Comparison of ENCODE assay signal across 8 mouse cellular contexts in the genomic region with DNA sequence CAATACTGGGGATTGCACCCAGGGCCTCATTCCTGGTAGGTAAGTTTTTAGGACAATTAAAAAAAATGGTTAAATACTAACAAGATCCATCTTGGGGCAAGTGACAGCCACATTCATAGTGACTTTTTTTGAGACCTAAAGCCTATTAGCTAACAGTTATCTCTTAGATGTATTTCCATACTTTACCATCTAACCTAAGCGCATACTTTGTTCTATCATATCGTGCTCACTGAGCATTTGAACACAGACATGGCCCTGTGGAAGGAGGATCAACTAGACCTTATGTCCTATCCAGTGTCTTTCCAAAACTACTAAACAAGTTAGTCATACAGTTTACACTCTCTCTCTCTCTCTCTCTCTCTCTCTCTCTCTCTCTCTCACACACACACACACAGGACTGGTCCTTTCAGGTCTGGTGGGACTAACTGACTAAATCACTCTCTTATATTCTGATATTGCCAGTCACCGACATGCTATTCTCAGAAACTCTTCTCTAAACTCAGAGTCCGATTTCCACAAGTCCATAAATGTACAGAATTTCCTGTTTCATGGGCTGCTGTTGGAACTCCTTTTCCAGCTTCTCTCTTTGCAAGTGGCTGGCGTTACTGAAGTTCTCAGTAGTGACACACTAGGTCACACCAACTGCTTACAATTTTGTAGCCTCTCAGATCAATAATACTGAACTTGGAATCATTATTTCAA. TPM values are rescaled to one million over a fixed set of nuclear protein-coding genes. Genes with fewer than 3 reads are reported as not detected.
DNase-seq lines count a peak whose midpoint lies in the region; ATAC-seq lines count a peak whose summit lies in the region.

No protein-coding gene starts in this region.

- H3K27me3 ChIP-seq in limb, embryonic 10.5 days (ENCODE audit: low read depth, poor library complexity, severe bottlenecking), result no peaks in the 10 kb centered on the region
- no peaks in the 10 kb centered on the region for H3K27me3 ChIP-seq in stomach, embryonic 16.5 days (ENCODE audit: control insufficient read depth, insufficient read depth, low read length)

- H3K27ac ChIP-seq in limb, embryonic 10.5 days, result peak overlapping the region; percentile 89
- peak overlapping the region; percentile 85 for H3K27ac ChIP-seq in stomach, embryonic 16.5 days (ENCODE audit: low read length)

- 70% methylated on average over 5 of the region's 5 CpGs for WGBS in limb, embryonic 10.5 days
- 36% methylated on average over 5 of the region's 5 CpGs for WGBS in stomach, embryonic 16.5 days

- peak overlapping the region; percentile 67 for H3K9ac ChIP-seq in stomach, embryonic 16.5 days (ENCODE audit: low read length)

- H3K36me3 ChIP-seq in limb, embryonic 10.5 days, result no peaks in the 10 kb centered on the region
- H3K36me3 ChIP-seq in stomach, embryonic 16.5 days (ENCODE audit: control insufficient read depth, insufficient read depth, low read length), result no peaks in the 10 kb centered on the region

- H3K4me2 ChIP-seq in stomach, embryonic 16.5 days (ENCODE audit: low read depth, low read length), result peak overlapping the region; percentile 71

- peak overlapping the region; percentile 55 for H3K4me3 ChIP-seq in limb, embryonic 10.5 days
- H3K4me3 ChIP-seq in stomach, embryonic 16.5 days (replicated peaks; ENCODE audit: low read length), result peak overlapping the region; percentile 48

- peak; percentile 61 for DNase-seq in heart, adult 11 months
- DNase-seq in heart, postnatal 36 days, result no peak
- DNase-seq in thymus, postnatal 0 days (ENCODE audit: low spot score), result peak; percentile 14
- no peak for DNase-seq in thymus, postnatal 36 days
- DNase-seq in limb, embryonic 10.5 days (ENCODE audit: low spot score), result no peak
- no peak for DNase-seq in c-Kit-positive CD71-positive TER-119-positive erythroid progenitor cells, embryonic 14.5 days (ENCODE audit: low spot score)
- no peak for DNase-seq in right cerebral cortex, postnatal 10 days (ENCODE audit: low spot score in 2 of 2)

- H3K9me3 ChIP-seq in limb, embryonic 10.5 days (replicated peaks), result no peaks in the 10 kb centered on the region
- no peaks in the 10 kb centered on the region for H3K9me3 ChIP-seq in stomach, embryonic 16.5 days (replicated peaks; ENCODE audit: control insufficient read depth, low read length)

- intact Hi-C loops in heart, postnatal 36 days (cut with DNase I), result no loop called here

- ATAC-seq in stomach, embryonic 16.5 days (ENCODE audit: insufficient read depth, low FRiP score), result no peak

- peaks cover 17% of the 10 kb centered on the region; the same call in 1 of the 2 replicates for H3K4me1 ChIP-seq in limb, embryonic 10.5 days
- H3K4me1 ChIP-seq in stomach, embryonic 16.5 days (ENCODE audit: control insufficient read depth, insufficient read depth, low read length), result peaks cover 18% of the 10 kb centered on the region; the same call in 1 of the 2 replicates

RNA-seq across cellular contexts. Expression of a gene that starts 1.5 kb away (rescaled TPM):
- 10 to 100 TPM in 1 of 2 experiments, 1 to 10 TPM in 1; 2.3 to 12.5 TPM for total RNA-seq in heart, postnatal 36 days (2021)
- 49.6 and 71.7 TPM in 2 replicates for polyA plus RNA-seq in thymus, postnatal 0 days (2015; fragmentation: Nextera tagmentation; extraction: Ambion mirVana)
- 7.3 and 8.5 TPM in 2 replicates for polyA plus RNA-seq in limb, embryonic 10.5 days (2016; fragmentation: Nextera tagmentation; extraction: Ambion mirVana)
- polyA plus RNA-seq in stomach, embryonic 16.5 days (2015; fragmentation: Nextera tagmentation; extraction: Ambion mirVana), result 10.9 TPM in 1 of 2 replicates, not detected in the other

RNA-seq across cellular contexts. Expression of a gene that starts 1.8 kb away (rescaled TPM):
- 10 to 100 TPM; 23.3 to 28.1 TPM for total RNA-seq in heart, postnatal 36 days (2021)
- polyA plus RNA-seq in thymus, postnatal 0 days (2015; fragmentation: Nextera tagmentation; extraction: Ambion mirVana), result 25.8 and 33.9 TPM in 2 replicates
- 10.3 and 11.8 TPM in 2 replicates for polyA plus RNA-seq in limb, embryonic 10.5 days (2016; fragmentation: Nextera tagmentation; extraction: Ambion mirVana)
- 2.6 and 4.0 TPM in 2 replicates for polyA plus RNA-seq in stomach, embryonic 16.5 days (2015; fragmentation: Nextera tagmentation; extraction: Ambion mirVana)

RNA-seq across cellular contexts. Expression of a gene that starts 7.3 kb away (rescaled TPM):
- total RNA-seq in heart, postnatal 36 days (2021), result 10 to 100 TPM; 15.8 to 18.6 TPM
- polyA plus RNA-seq in thymus, postnatal 0 days (2015; fragmentation: Nextera tagmentation; extraction: Ambion mirVana), result 37.1 and 39.2 TPM in 2 replicates
- polyA plus RNA-seq in limb, embryonic 10.5 days (2016; fragmentation: Nextera tagmentation; extraction: Ambion mirVana), result 27.4 and 36.3 TPM in 2 replicates
- 13.4 and 15.5 TPM in 2 replicates for polyA plus RNA-seq in stomach, embryonic 16.5 days (2015; fragmentation: Nextera tagmentation; extraction: Ambion mirVana)

RNA-seq across cellular contexts. Expression of a gene that starts 8.9 kb away (rescaled TPM):
- 10 to 100 TPM; 10.3 to 10.5 TPM for total RNA-seq in heart, postnatal 36 days (2021)
- polyA plus RNA-seq in thymus, postnatal 0 days (2015; fragmentation: Nextera tagmentation; extraction: Ambion mirVana), result 178 and 206 TPM in 2 replicates
- polyA plus RNA-seq in limb, embryonic 10.5 days (2016; fragmentation: Nextera tagmentation; extraction: Ambion mirVana), result 59.9 and 81.0 TPM in 2 replicates
- polyA plus RNA-seq in stomach, embryonic 16.5 days (2015; fragmentation: Nextera tagmentation; extraction: Ambion mirVana), result 17.8 and 25.3 TPM in 2 replicates

RNA-seq across cellular contexts. Expression of a gene that starts 9.1 kb away (rescaled TPM):
- total RNA-seq in heart, postnatal 36 days (2021), result 1 to 10 TPM; 7.2 to 9.7 TPM
- polyA plus RNA-seq in thymus, postnatal 0 days (2015; fragmentation: Nextera tagmentation; extraction: Ambion mirVana), result 74.2 and 89.3 TPM in 2 replicates
- 14.5 and 20.7 TPM in 2 replicates for polyA plus RNA-seq in limb, embryonic 10.5 days (2016; fragmentation: Nextera tagmentation; extraction: Ambion mirVana)
- polyA plus RNA-seq in stomach, embryonic 16.5 days (2015; fragmentation: Nextera tagmentation; extraction: Ambion mirVana), result 5.6 and 10.3 TPM in 2 replicates

Comparison
In these comparisons a context has a peak if more than half of its experiments do, and no peak if none do; other contexts are left out.
1. DNase-seq: peak in heart, adult 11 months (single experiment) and thymus, postnatal 0 days (single experiment); none in heart, postnatal 36 days (0 of 2), thymus, postnatal 36 days (0 of 2), limb, embryonic 10.5 days (single experiment), c-Kit-positive CD71-positive TER-119-positive erythroid progenitor cells, embryonic 14.5 days (single experiment) and right cerebral cortex, postnatal 10 days (0 of 2).